ENCODE assay signal across 8 mouse cellular contexts in the genomic region with DNA sequence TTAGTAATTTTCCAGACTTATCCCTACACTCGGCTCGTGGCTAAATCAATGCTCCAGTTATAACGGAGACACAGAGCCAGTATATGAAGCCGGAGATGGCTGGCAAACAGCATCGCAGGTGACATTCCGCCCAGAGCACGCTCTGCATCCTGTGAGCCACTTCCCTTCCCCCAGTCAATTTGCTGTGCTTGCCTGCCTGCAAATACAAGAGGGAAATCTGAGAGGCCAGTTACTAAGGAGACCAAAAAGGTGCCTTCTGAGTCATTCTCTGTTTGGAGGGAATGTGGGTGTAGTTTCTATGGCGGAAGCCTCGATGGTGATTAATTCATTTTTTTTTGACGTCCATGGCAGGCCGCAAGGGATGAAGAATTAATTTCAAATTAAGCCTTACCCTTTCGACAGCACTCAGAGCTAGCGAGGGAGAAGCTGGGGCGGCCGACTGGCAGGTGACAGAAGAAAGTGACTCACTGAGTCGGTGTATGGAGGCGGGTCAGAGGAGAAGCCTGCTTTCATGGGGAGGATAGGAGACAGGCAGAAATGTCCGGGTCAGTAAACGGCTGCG.
A peak's percentile ranks its signal among the peaks of the same experiment; 100 is the strongest.
DNase-seq lines count a peak whose midpoint lies in the region; ATAC-seq and TF ChIP-seq lines count a peak whose summit lies in the region.

No protein-coding gene starts in this region.

- H3K27me3 ChIP-seq in Patski = no peaks in the 10 kb centered on the region
- H3K27me3 ChIP-seq in embryonic facial prominence, embryonic 12.5 days = no peaks in the 10 kb centered on the region
- H3K27me3 ChIP-seq in hindbrain, postnatal 0 days (ENCODE audit: insufficient read depth, low read length) = no peaks in the 10 kb centered on the region
- H3K27me3 ChIP-seq in midbrain, embryonic 15.5 days (replicated peaks) = no peaks in the 10 kb centered on the region

- no peaks in the 10 kb centered on the region for H3K4me1 ChIP-seq in embryonic facial prominence, embryonic 12.5 days
- peaks cover 4% of the 10 kb centered on the region; the same call in 1 of the 2 replicates for H3K4me1 ChIP-seq in hindbrain, postnatal 0 days (ENCODE audit: insufficient read depth, low read length)
- peaks cover 13% of the 10 kb centered on the region for H3K4me1 ChIP-seq in midbrain, embryonic 15.5 days

- peak; percentile 93 for ATAC-seq in Patski
- peak; percentile 47; the same call in 1 of the 2 replicates for ATAC-seq in embryonic facial prominence, embryonic 12.5 days (ENCODE audit: insufficient number of reproducible peaks, insufficient read depth, low FRiP score, low TSS enrichment)
- peak; percentile 86 for ATAC-seq in hindbrain, postnatal 0 days
- peak; percentile 91 for ATAC-seq in midbrain, embryonic 15.5 days (replicated peaks)

- H3K9me3 ChIP-seq in embryonic facial prominence, embryonic 12.5 days = no peaks in the 10 kb centered on the region
- no peaks in the 10 kb centered on the region for H3K9me3 ChIP-seq in hindbrain, postnatal 0 days (ENCODE audit: low read length)
- no peaks in the 10 kb centered on the region for H3K9me3 ChIP-seq in midbrain, embryonic 15.5 days

- H3K36me3 ChIP-seq in embryonic facial prominence, embryonic 12.5 days = no peaks in the 10 kb centered on the region
- no peaks in the 10 kb centered on the region for H3K36me3 ChIP-seq in hindbrain, postnatal 0 days (ENCODE audit: insufficient read depth, low read length)
- no peaks in the 10 kb centered on the region for H3K36me3 ChIP-seq in midbrain, embryonic 15.5 days (replicated peaks)

- no peak overlapping the region for H3K4me3 ChIP-seq in embryonic facial prominence, embryonic 12.5 days
- no peak overlapping the region for H3K4me3 ChIP-seq in hindbrain, postnatal 0 days (ENCODE audit: low read length)
- peak overlapping the region; percentile 15 for H3K4me3 ChIP-seq in midbrain, embryonic 15.5 days

- WGBS in embryonic facial prominence, embryonic 12.5 days = 35% methylated on average over 20 of the region's 20 CpGs
- 30% methylated on average over 20 of the region's 20 CpGs for WGBS in hindbrain, postnatal 0 days
- 29% methylated on average over 20 of the region's 20 CpGs for WGBS in midbrain, embryonic 15.5 days

- H3K9ac ChIP-seq in embryonic facial prominence, embryonic 12.5 days = no peak overlapping the region
- peak overlapping the region; percentile 24; the same call in 1 of the 2 replicates for H3K9ac ChIP-seq in hindbrain, postnatal 0 days (replicated peaks; ENCODE audit: low read length)
- no peak overlapping the region for H3K9ac ChIP-seq in midbrain, embryonic 15.5 days

- CTCF ChIA-PET in Patski (lab: Charles Lee) = interaction anchor here (0.8 to 1.1 kb wide), 2 partner anchors 9 to 124 kb away, joined by 3 read pairs; no protein-coding TSS in a partner anchor

- peak; percentile 21 for DNase-seq in layer of hippocampus, adult 11-12 months (ENCODE audit: low spot score)
- DNase-seq in layer of hippocampus, adult 9-10 months (ENCODE audit: low spot score) = no peak
- peak; percentile 65 for DNase-seq in Patski (ENCODE audit: low read depth, low spot score)
- DNase-seq in hindbrain, postnatal 0 days (ENCODE audit: low spot score) = peak; percentile 61
- no peak for DNase-seq in spleen, postnatal 10 days (ENCODE audit: low spot score in 2 of 2)
- DNase-seq in kidney, adult 8-10 months = no peak

- H3K27ac ChIP-seq in embryonic facial prominence, embryonic 12.5 days = no peak overlapping the region
- H3K27ac ChIP-seq in hindbrain, postnatal 0 days = peak overlapping the region; percentile 64
- peak overlapping the region; percentile 72 for H3K27ac ChIP-seq in midbrain, embryonic 15.5 days

- POLR2A ChIA-PET in Patski (lab: Charles Lee) = no interaction called here

- peak overlapping the region; percentile 32 for H3K4me2 ChIP-seq in embryonic facial prominence, embryonic 12.5 days (replicated peaks)
- H3K4me2 ChIP-seq in hindbrain, postnatal 0 days (ENCODE audit: low read depth, low read length) = peak overlapping the region; percentile 40
- H3K4me2 ChIP-seq in midbrain, embryonic 15.5 days = peak overlapping the region; percentile 37

- no peak for TF ChIP-seq CTCF in Patski (IDR thresholded peaks at IDR 0.05)
- no peak for TF ChIP-seq CTCF in hindbrain, postnatal 0 days (IDR thresholded peaks at IDR 0.05; ENCODE audit: low read depth)

- in situ Hi-C loops in Patski (cut with MboI; ENCODE audit: low pct_unique_long_range_greater_than_20kb) = no loop called here

Comparison
In these comparisons a context has a peak if more than half of its experiments do, and no peak if none do; other contexts are left out.
1. DNase-seq: peak in layer of hippocampus, adult 11-12 months (single experiment), Patski (single experiment) and hindbrain, postnatal 0 days (single experiment); none in layer of hippocampus, adult 9-10 months (single experiment), spleen, postnatal 10 days (0 of 2) and kidney, adult 8-10 months (0 of 2).
2. Peak in every context shown above with its lines, with median percentiles within 50 percentile points of each other: ATAC-seq and H3K4me2 ChIP-seq.